Mouse (Mus musculus): Measurements from ENCODE around the gene Fxyd6.

GRCm38 (mm10) chr9:45376427-45376826 lies 6.4 kb downstream of the Fxyd6 start:
- TF ChIP-seq CTCF (IDR thresholded peaks at IDR 0.05; ENCODE audit: extremely low read depth, insufficient read length, insufficient replicate concordance, low read depth, low read length), result no peak
- TF ChIP-seq POLR2A (IDR thresholded peaks at IDR 0.05; ENCODE audit: low read depth, low read length), result no peak

Measured in small intestine, adult 2 months (tissue).